Comparison of ENCODE assay signal across 8 mouse cellular contexts in genomic region chr19:41263630-41264295, GRCm38 (mm10). TPM values are rescaled to one million over a fixed set of nuclear protein-coding genes. Genes with fewer than 3 reads are reported as not detected.
A peak's percentile ranks its signal among the peaks of the same experiment; 100 is the strongest.
DNase-seq lines count a peak whose midpoint lies in the region; ATAC-seq and TF ChIP-seq lines count a peak whose summit lies in the region.

Tm9sf3 (minus strand) TSS chr19:41263997.

- no peaks in the 10 kb centered on the region for H3K36me3 ChIP-seq in hindbrain, embryonic 14.5 days (replicated peaks; ENCODE audit: control insufficient read depth, insufficient read depth)

- CTCF ChIA-PET in Patski (lab: Charles Lee), result interaction anchor here (1.1 kb wide), 1 partner anchor 493 kb away, joined by 3 read pairs; no protein-coding TSS in a partner anchor

- peak within 1 kb of the TSS; percentile 92 for H3K9ac ChIP-seq in hindbrain, embryonic 14.5 days

- peak within 1 kb of the TSS; percentile 97 for H3K27ac ChIP-seq in hindbrain, embryonic 14.5 days

- WGBS in hindbrain, embryonic 14.5 days, result under 1% methylated on average over 79 of the region's 98 CpGs

- ATAC-seq in Patski, result peak; percentile 90
- peak; percentile 94 for ATAC-seq in hindbrain, embryonic 14.5 days (ENCODE audit: low FRiP score)

- in situ Hi-C loops in Patski (cut with MboI; ENCODE audit: low pct_unique_long_range_greater_than_20kb), result no loop called here

- no peaks in the 10 kb centered on the region for H3K27me3 ChIP-seq in Patski
- no peaks in the 10 kb centered on the region for H3K27me3 ChIP-seq in hindbrain, embryonic 14.5 days (ENCODE audit: control insufficient read depth, insufficient read depth, low read length)

- peak within 1 kb of the TSS; percentile 94 for H3K4me3 ChIP-seq in hindbrain, embryonic 14.5 days (replicated peaks; ENCODE audit: low read length)

- H3K4me1 ChIP-seq in hindbrain, embryonic 14.5 days (replicated peaks; ENCODE audit: control insufficient read depth, insufficient read depth, low read length), result peaks cover 31% of the 10 kb centered on the region

- TF ChIP-seq CTCF in Patski (IDR thresholded peaks at IDR 0.05), result no peak

- POLR2A ChIA-PET in Patski (lab: Charles Lee), result interaction anchor here (1.2 to 1.5 kb wide), 2 partner anchors 166 to 212 kb away, joined by 3 read pairs; no protein-coding TSS in a partner anchor

- H3K9me3 ChIP-seq in hindbrain, embryonic 14.5 days (ENCODE audit: control insufficient read depth, low read length), result no peaks in the 10 kb centered on the region

- no peak for DNase-seq in Patski (ENCODE audit: low read depth, low spot score)
- DNase-seq in cerebellum, postnatal 14 days, result peak; percentile 91 to 93
- peak; percentile 68 to 80 for DNase-seq in frontal cortex, postnatal 25 days (ENCODE audit: low spot score in 2 of 2)
- peak; percentile 85 for DNase-seq in hindbrain, embryonic 14.5 days (ENCODE audit: low spot score)
- peak; percentile 80 for DNase-seq in left cerebral cortex, adult 11 months (ENCODE audit: low spot score)
- peak; percentile 91 to 94 for DNase-seq in lung, postnatal 4 days
- peak; percentile 79 for DNase-seq in retina, postnatal 7 days (ENCODE audit: low read depth, low spot score)
- DNase-seq in urinary bladder, adult 2 months (ENCODE audit: low spot score), result peak; percentile 82

- H3K4me2 ChIP-seq in hindbrain, embryonic 14.5 days (replicated peaks), result peak within 1 kb of the TSS; percentile 70

RNA-seq across cellular contexts. Expression of gene Tm9sf3, which starts in this region (rescaled TPM):
- polyA plus RNA-seq in Patski (2021), result 304 TPM
- polyA plus RNA-seq in hindbrain, embryonic 14.5 days (2014; fragmentation: Nextera tagmentation; extraction: Ambion mirVana), result 111 and 130 TPM in 2 replicates
- 130 and 138 TPM in 2 replicates for polyA plus RNA-seq in urinary bladder, adult 2 months (2012; rRNA removed)
